Mouse (Mus musculus): ENCODE results near the gene Gm10401.

GRCm38 (mm10) chr5:115142166-115142697 is 44.1 kb upstream of the Gm10401 start:
- TF ChIP-seq CTCF (IDR thresholded peaks at IDR 0.05) (no peak), POLR2A (IDR thresholded peaks at IDR 0.05; ENCODE audit: insufficient read depth, low read depth, low read length) (no peak), EP300 (IDR thresholded peaks at IDR 0.05; ENCODE audit: insufficient read depth, low read depth, low read length) (no peak)

Measured in heart, adult 2 months (tissue).